ENCODE assay signal across 27 mouse cellular contexts in the genomic region with DNA sequence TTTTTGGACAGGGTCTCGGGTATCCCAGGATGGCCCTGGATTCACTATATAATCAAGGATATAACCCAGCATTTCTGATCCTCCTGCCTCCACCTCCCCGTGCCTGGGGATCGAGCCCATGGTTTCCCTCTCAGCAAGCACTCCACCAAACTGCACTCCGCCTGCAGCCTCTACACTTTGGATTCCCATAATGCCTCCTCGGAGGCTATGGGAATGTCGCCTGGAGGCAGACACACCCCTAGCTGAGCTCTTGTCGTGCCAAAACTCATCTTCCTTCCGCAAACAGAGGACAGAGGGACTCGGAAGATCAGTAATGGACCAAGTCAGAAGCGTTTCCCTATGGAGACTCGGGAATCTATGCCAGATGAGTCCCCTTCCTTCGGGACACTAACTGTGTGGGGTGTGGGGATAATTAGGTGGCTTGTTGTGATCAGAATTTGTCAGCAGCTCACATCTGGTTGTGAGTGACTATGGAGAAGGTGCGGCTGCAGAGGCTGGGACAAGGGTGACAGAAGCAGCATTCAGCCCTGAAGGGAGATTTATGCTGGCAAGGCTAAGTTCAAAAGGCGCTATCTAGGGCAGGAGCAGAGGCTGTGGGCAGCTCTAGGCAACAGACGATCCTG. TPM values are rescaled to one million over a fixed set of nuclear protein-coding genes. Genes with fewer than 3 reads are reported as not detected.
DNase-seq lines count a peak whose midpoint lies in the region; ATAC-seq and TF ChIP-seq lines count a peak whose summit lies in the region.
"Had no signal": no experiment of that assay in that cellular context is flagged by ENCODE, and none has a peak within 500 bp of the region (broad histone marks: within the 10 kb centered on the region; RNA-seq: fewer than 3 reads in every experiment).

No protein-coding gene starts in this region.

- TF ChIP-seq POLR2A in lung, adult 2 months (IDR thresholded peaks at IDR 0.05; ENCODE audit: borderline replicate concordance, extremely low read depth, low read depth, low read length) = no peak

- no peak for ATAC-seq in embryonic facial prominence, embryonic 13.5 days (ENCODE audit: insufficient number of reproducible peaks, insufficient read depth, low FRiP score, low TSS enrichment, low read depth)
- ATAC-seq in lung, embryonic 14.5 days (ENCODE audit: insufficient read depth) = peak; percentile 19; the same call in 1 of the 2 replicates
- no peak for ATAC-seq in neural tube, embryonic 13.5 days (ENCODE audit: low read depth)
- no peak for ATAC-seq in neural tube, embryonic 14.5 days (ENCODE audit: low read depth)
- ATAC-seq: forebrain, embryonic 14.5 days; midbrain, embryonic 13.5 days; Patski had no signal

- DNase-seq in embryonic facial prominence, embryonic 10.5 days (ENCODE audit: low spot score) = no peak
- DNase-seq in lung, embryonic 14.5 days = peak; percentile 76
- DNase-seq in lung, adult 2 months = no peak
- DNase-seq in neural tube, embryonic 10.5 days (ENCODE audit: extremely low spot score, low spot score) = no peak
- no peak for DNase-seq in midbrain, embryonic 10.5 days (ENCODE audit: low spot score)
- DNase-seq: adrenal gland, postnatal 14 days; cerebellum, adult 2 months; cerebellum, postnatal 25 days; gastrocnemius, postnatal 14 days; heart, postnatal 36 days; kidney, adult 2 months; kidney, postnatal 10 days; layer of hippocampus, postnatal 36 days; left cerebral cortex, postnatal 4 days; thymus, postnatal 14 days had no signal

- H3K9me3 ChIP-seq in embryonic facial prominence, embryonic 13.5 days = no peaks in the 10 kb centered on the region
- H3K9me3 ChIP-seq in embryonic facial prominence, embryonic 10.5 days = no peaks in the 10 kb centered on the region
- no peaks in the 10 kb centered on the region; the same call in 1 of the 2 replicates for H3K9me3 ChIP-seq in lung, embryonic 14.5 days (ENCODE audit: low read depth, low read length)
- no peaks in the 10 kb centered on the region for H3K9me3 ChIP-seq in neural tube, embryonic 13.5 days
- H3K9me3 ChIP-seq in neural tube, embryonic 14.5 days (ENCODE audit: control insufficient read depth, low read length) = no peaks in the 10 kb centered on the region
- H3K9me3 ChIP-seq in midbrain, embryonic 10.5 days (replicated peaks) = no peaks in the 10 kb centered on the region
- H3K9me3 ChIP-seq: hindbrain, embryonic 15.5 days; liver, embryonic 15.5 days; midbrain, embryonic 13.5 days had no signal

- H3K36me3 ChIP-seq in embryonic facial prominence, embryonic 13.5 days = peaks cover 21% of the 10 kb centered on the region
- peaks cover 20% of the 10 kb centered on the region for H3K36me3 ChIP-seq in embryonic facial prominence, embryonic 10.5 days (replicated peaks)
- peaks cover 17% of the 10 kb centered on the region for H3K36me3 ChIP-seq in lung, embryonic 14.5 days (ENCODE audit: insufficient read depth)
- peaks cover 13% of the 10 kb centered on the region for H3K36me3 ChIP-seq in neural tube, embryonic 13.5 days
- H3K36me3 ChIP-seq in neural tube, embryonic 14.5 days (ENCODE audit: control insufficient read depth, insufficient read depth, low read length) = peaks cover 2% of the 10 kb centered on the region; the same call in 1 of the 2 replicates
- H3K36me3 ChIP-seq in midbrain, embryonic 10.5 days = peaks cover 10% of the 10 kb centered on the region
- H3K36me3 ChIP-seq: hindbrain, embryonic 15.5 days had no signal

- WGBS in embryonic facial prominence, embryonic 13.5 days = 42% methylated on average over 15 of the region's 15 CpGs
- 61% methylated on average over 15 of the region's 15 CpGs for WGBS in embryonic facial prominence, embryonic 10.5 days
- WGBS in lung, embryonic 14.5 days = 37% methylated on average over 15 of the region's 15 CpGs
- whole genome bisulfite sequencing in lung, adult 2 months = 46% methylated on average over 15 of the region's 15 CpGs
- 35% methylated on average over 15 of the region's 15 CpGs for WGBS in neural tube, embryonic 13.5 days
- WGBS in neural tube, embryonic 14.5 days = 31% methylated on average over 15 of the region's 15 CpGs
- WGBS in midbrain, embryonic 10.5 days = 76% methylated on average over 15 of the region's 15 CpGs

- H3K27me3 ChIP-seq in embryonic facial prominence, embryonic 13.5 days = peaks cover 18% of the 10 kb centered on the region
- H3K27me3 ChIP-seq in embryonic facial prominence, embryonic 10.5 days (replicated peaks; ENCODE audit: low read depth, poor library complexity, severe bottlenecking) = peaks cover 39% of the 10 kb centered on the region
- peaks cover 22% of the 10 kb centered on the region for H3K27me3 ChIP-seq in lung, embryonic 14.5 days (ENCODE audit: insufficient read depth, low read length)
- H3K27me3 ChIP-seq in neural tube, embryonic 13.5 days = peaks cover 2% of the 10 kb centered on the region; the same call in 1 of the 2 replicates
- H3K27me3 ChIP-seq in neural tube, embryonic 14.5 days (ENCODE audit: control insufficient read depth, insufficient read depth, low read length) = no peaks in the 10 kb centered on the region
- H3K27me3 ChIP-seq in midbrain, embryonic 10.5 days (ENCODE audit: low read depth, poor library complexity, severe bottlenecking) = peaks cover 42% of the 10 kb centered on the region
- H3K27me3 ChIP-seq: hindbrain, embryonic 15.5 days; Patski had no signal

- no peak overlapping the region for H3K27ac ChIP-seq in embryonic facial prominence, embryonic 13.5 days
- no peak overlapping the region for H3K27ac ChIP-seq in embryonic facial prominence, embryonic 10.5 days (replicated peaks)
- H3K27ac ChIP-seq in lung, embryonic 14.5 days (ENCODE audit: low read depth) = no peak overlapping the region
- peak overlapping the region; percentile 38; the same call in 1 of the 2 replicates for H3K27ac ChIP-seq in neural tube, embryonic 13.5 days (replicated peaks)
- peak overlapping the region; percentile 16; the same call in 1 of the 2 replicates for H3K27ac ChIP-seq in neural tube, embryonic 14.5 days (ENCODE audit: low read depth, low read length)
- H3K27ac ChIP-seq in midbrain, embryonic 10.5 days (replicated peaks) = no peak overlapping the region
- H3K27ac ChIP-seq: hindbrain, embryonic 15.5 days; liver, embryonic 15.5 days; midbrain, embryonic 13.5 days had no signal

- TF ChIP-seq CTCF in lung, embryonic 14.5 days (IDR thresholded peaks at IDR 0.05; ENCODE audit: low read depth) = no peak
- TF ChIP-seq CTCF in lung, adult 2 months (IDR thresholded peaks at IDR 0.05; ENCODE audit: insufficient read depth, low read length) = no peak

- no peak overlapping the region for H3K4me3 ChIP-seq in embryonic facial prominence, embryonic 13.5 days
- no peak overlapping the region for H3K4me3 ChIP-seq in embryonic facial prominence, embryonic 10.5 days
- H3K4me3 ChIP-seq in lung, embryonic 14.5 days (ENCODE audit: low read depth, low read length) = no peak overlapping the region
- H3K4me3 ChIP-seq in lung, adult 2 months (replicated peaks; ENCODE audit: extremely low read depth, low read depth, low read length) = no peak overlapping the region
- no peak overlapping the region for H3K4me3 ChIP-seq in neural tube, embryonic 13.5 days
- no peak overlapping the region for H3K4me3 ChIP-seq in neural tube, embryonic 14.5 days (ENCODE audit: low read depth, low read length)
- no peak overlapping the region for H3K4me3 ChIP-seq in midbrain, embryonic 10.5 days
- H3K4me3 ChIP-seq: hindbrain, embryonic 15.5 days; liver, embryonic 15.5 days; megakaryocyte, embryonic 14.5 days; midbrain, embryonic 13.5 days had no signal

- 0 out of 2 replicates have a peak overlapping the region, but pooled peaks have one; percentile 21 for H3K9ac ChIP-seq in embryonic facial prominence, embryonic 13.5 days
- H3K9ac ChIP-seq in lung, embryonic 14.5 days = no peak overlapping the region
- H3K9ac ChIP-seq in neural tube, embryonic 13.5 days = no peak overlapping the region
- no peak overlapping the region for H3K9ac ChIP-seq in neural tube, embryonic 14.5 days (replicated peaks; ENCODE audit: low read depth, low read length)
- H3K9ac ChIP-seq: hindbrain, embryonic 15.5 days; liver, embryonic 15.5 days; midbrain, embryonic 13.5 days had no signal

- H3K4me2 ChIP-seq in embryonic facial prominence, embryonic 13.5 days = no peak overlapping the region
- H3K4me2 ChIP-seq in lung, embryonic 14.5 days = 0 out of 2 replicates have a peak overlapping the region, but pooled peaks have one; percentile 4
- H3K4me2 ChIP-seq in neural tube, embryonic 13.5 days = no peak overlapping the region
- H3K4me2 ChIP-seq in neural tube, embryonic 14.5 days (ENCODE audit: low read depth, low read length) = no peak overlapping the region
- H3K4me2 ChIP-seq: heart, embryonic 11.5 days; hindbrain, embryonic 15.5 days; liver, embryonic 15.5 days; midbrain, embryonic 13.5 days had no signal

- H3K4me1 ChIP-seq in embryonic facial prominence, embryonic 13.5 days = peaks cover 22% of the 10 kb centered on the region
- peaks cover 25% of the 10 kb centered on the region for H3K4me1 ChIP-seq in embryonic facial prominence, embryonic 10.5 days
- no peaks in the 10 kb centered on the region for H3K4me1 ChIP-seq in lung, embryonic 14.5 days (ENCODE audit: insufficient read depth)
- no peaks in the 10 kb centered on the region; the same call in 1 of the 2 replicates for H3K4me1 ChIP-seq in lung, adult 2 months (ENCODE audit: control insufficient read depth, insufficient read depth, low read length)
- H3K4me1 ChIP-seq in neural tube, embryonic 13.5 days (replicated peaks) = peaks cover 32% of the 10 kb centered on the region
- H3K4me1 ChIP-seq in neural tube, embryonic 14.5 days (ENCODE audit: control insufficient read depth, insufficient read depth, low read length) = peaks cover 10% of the 10 kb centered on the region; the same call in 1 of the 2 replicates
- H3K4me1 ChIP-seq in midbrain, embryonic 10.5 days = peaks cover 20% of the 10 kb centered on the region

RNA-seq across cellular contexts. Expression of a gene that starts 4.2 kb away (rescaled TPM):
- polyA plus RNA-seq in embryonic facial prominence, embryonic 13.5 days (2015; fragmentation: Nextera tagmentation; extraction: Ambion mirVana) = 0.34 and 0.44 TPM in 2 replicates
- 0.25 TPM in 1 of 2 replicates, not detected in the other for polyA plus RNA-seq in embryonic facial prominence, embryonic 10.5 days (2016; fragmentation: Nextera tagmentation; extraction: Ambion mirVana)
- polyA plus RNA-seq in lung, embryonic 14.5 days (2014; fragmentation: Nextera tagmentation; extraction: Ambion mirVana) = 0.31 TPM in 1 of 2 replicates, not detected in the other
- polyA plus RNA-seq in lung, adult 2 months (2012; rRNA removed) = 0.29 and 0.40 TPM in 2 replicates
- polyA plus RNA-seq in neural tube, embryonic 13.5 days (2015; fragmentation: Nextera tagmentation; extraction: Ambion mirVana) = 1.4 and 1.5 TPM in 2 replicates
- polyA plus RNA-seq in neural tube, embryonic 14.5 days (2014; fragmentation: Nextera tagmentation; extraction: Ambion mirVana) = 0.89 and 2.2 TPM in 2 replicates
- 0.16 TPM in 1 of 2 replicates, not detected in the other for polyA plus RNA-seq in midbrain, embryonic 10.5 days (2016; fragmentation: Nextera tagmentation; extraction: Ambion mirVana)
- polyA plus RNA-seq: liver, adult 2 months; liver, embryonic 15.5 days; stomach, embryonic 14.5 days had no signal

RNA-seq across cellular contexts. Expression of a gene that starts 45.4 kb away (rescaled TPM):
- 272 and 279 TPM in 2 replicates for polyA plus RNA-seq in embryonic facial prominence, embryonic 13.5 days (2015; fragmentation: Nextera tagmentation; extraction: Ambion mirVana)
- polyA plus RNA-seq in embryonic facial prominence, embryonic 10.5 days (2016; fragmentation: Nextera tagmentation; extraction: Ambion mirVana) = 332 and 336 TPM in 2 replicates
- polyA plus RNA-seq in lung, embryonic 14.5 days (2014; fragmentation: Nextera tagmentation; extraction: Ambion mirVana) = 349 and 364 TPM in 2 replicates
- 0.58 and 1.4 TPM in 2 replicates for polyA plus RNA-seq in lung, adult 2 months (2012; rRNA removed)
- polyA plus RNA-seq in neural tube, embryonic 13.5 days (2015; fragmentation: Nextera tagmentation; extraction: Ambion mirVana) = 45.5 and 60.7 TPM in 2 replicates
- polyA plus RNA-seq in neural tube, embryonic 14.5 days (2014; fragmentation: Nextera tagmentation; extraction: Ambion mirVana) = 18.3 and 24.8 TPM in 2 replicates
- polyA plus RNA-seq in midbrain, embryonic 10.5 days (2016; fragmentation: Nextera tagmentation; extraction: Ambion mirVana) = 357 and 364 TPM in 2 replicates

RNA-seq across cellular contexts. Expression of a gene that starts 51.0 kb away (rescaled TPM):
- 39.4 and 44.7 TPM in 2 replicates for polyA plus RNA-seq in embryonic facial prominence, embryonic 13.5 days (2015; fragmentation: Nextera tagmentation; extraction: Ambion mirVana)
- 34.0 and 35.6 TPM in 2 replicates for polyA plus RNA-seq in embryonic facial prominence, embryonic 10.5 days (2016; fragmentation: Nextera tagmentation; extraction: Ambion mirVana)
- polyA plus RNA-seq in lung, embryonic 14.5 days (2014; fragmentation: Nextera tagmentation; extraction: Ambion mirVana) = 43.2 and 45.3 TPM in 2 replicates
- polyA plus RNA-seq in lung, adult 2 months (2012; rRNA removed) = 59.0 and 62.2 TPM in 2 replicates
- 24.0 and 26.7 TPM in 2 replicates for polyA plus RNA-seq in neural tube, embryonic 13.5 days (2015; fragmentation: Nextera tagmentation; extraction: Ambion mirVana)
- polyA plus RNA-seq in neural tube, embryonic 14.5 days (2014; fragmentation: Nextera tagmentation; extraction: Ambion mirVana) = 22.1 and 22.3 TPM in 2 replicates
- polyA plus RNA-seq in midbrain, embryonic 10.5 days (2016; fragmentation: Nextera tagmentation; extraction: Ambion mirVana) = 15.5 and 16.1 TPM in 2 replicates

Comparison
In these comparisons a context has a peak if more than half of its experiments do, and no peak if none do; other contexts are left out.
1. H3K27ac ChIP-seq: peak in neural tube, embryonic 13.5 days (single experiment) and neural tube, embryonic 14.5 days (single experiment); none in embryonic facial prominence, embryonic 13.5 days (single experiment), embryonic facial prominence, embryonic 10.5 days (single experiment), lung, embryonic 14.5 days (single experiment) and midbrain, embryonic 10.5 days (single experiment).